Mouse (Mus musculus): Measurements from ENCODE around the gene Pafah1b1.

Gene Pafah1b1

DNA sequence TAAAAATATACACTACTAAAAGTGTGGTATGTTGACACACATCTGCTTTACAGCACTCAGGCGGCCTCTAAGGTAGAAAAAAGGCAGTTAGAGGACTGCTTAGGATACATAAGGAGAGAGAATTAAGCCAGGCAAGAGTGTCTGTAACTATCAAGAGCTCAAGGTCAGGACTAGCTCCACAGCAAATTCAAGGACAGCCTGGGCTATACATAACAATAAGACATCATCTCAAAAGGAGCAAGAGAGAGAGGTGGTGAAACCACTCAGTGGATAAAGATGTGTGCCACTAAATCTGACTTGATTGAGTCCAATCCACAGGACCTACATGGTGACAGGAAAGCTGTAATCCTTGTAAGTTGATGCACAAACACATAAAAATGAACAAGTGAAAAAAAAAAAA lies 3.8 kb downstream of the Pafah1b1 start:
- no peak for DNase-seq (ENCODE audit: low spot score in 2 of 2)

DNA sequence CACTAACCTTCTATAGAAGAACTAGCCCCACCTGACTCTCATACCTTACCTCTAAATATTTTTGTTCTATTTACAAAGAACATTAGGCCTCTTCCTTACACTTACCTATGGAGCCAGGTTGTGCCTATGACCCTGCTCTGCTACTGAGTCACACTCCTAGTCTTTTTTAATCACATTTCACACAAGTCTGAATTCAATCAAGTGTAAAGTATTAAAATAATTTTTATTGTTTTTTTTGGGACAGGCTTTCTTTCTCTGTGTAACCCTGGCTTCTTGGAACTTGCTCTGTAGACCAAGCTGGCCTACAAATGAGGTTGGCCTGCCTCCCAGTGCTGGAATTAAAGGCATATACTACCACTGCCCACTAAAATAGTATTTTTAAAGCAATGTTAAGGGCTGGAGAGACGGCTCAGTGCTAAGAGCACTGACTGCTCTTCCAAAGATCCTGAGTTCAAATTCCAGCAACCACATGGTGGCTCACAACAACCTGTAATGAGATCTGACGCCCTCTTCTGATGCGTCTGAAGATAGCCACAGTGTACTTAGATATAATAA lies 8.4 kb downstream of the Pafah1b1 start:
- no peak for DNase-seq (ENCODE audit: low spot score in 2 of 2)

DNA sequence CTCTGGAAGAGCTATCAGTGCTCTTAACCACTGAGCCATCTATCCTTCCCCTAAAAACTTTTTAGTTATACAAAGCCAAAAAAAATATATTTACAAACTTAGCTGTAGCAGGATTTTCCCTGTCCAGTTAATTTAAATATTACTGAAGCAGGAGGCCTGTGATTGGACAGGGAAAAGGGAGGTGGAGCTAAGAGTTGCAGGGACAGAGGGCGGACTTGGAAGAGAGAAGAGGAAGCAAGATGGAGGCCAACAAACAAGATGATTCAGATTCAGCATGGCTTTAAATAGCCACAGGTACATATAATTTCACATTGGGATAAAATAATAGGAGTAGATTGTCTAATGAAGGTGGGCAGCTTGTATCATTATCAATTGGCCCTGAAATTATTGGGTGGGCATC lies 13.8 kb downstream of the Pafah1b1 start:
- DNase-seq (ENCODE audit: low spot score in 2 of 2): no peak

DNA sequence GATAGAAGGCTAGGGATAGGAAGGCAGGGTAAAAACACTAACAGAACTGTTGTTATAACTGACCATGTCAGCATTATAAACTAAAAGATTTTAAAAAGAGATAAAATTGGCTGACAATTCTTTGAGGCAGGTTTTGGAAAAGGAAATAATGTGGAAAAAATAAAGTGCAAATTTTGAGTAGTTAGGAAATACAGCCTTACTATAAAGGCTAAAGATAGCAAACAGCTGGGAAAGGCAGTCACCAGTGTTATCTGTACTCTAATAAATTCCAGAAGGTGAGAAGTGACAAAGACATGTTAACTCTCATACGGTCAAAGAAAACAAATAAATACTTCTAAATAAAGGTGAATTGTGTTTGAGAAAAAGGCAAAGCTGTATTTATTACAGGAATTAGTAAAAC lies 15.7 kb downstream of the Pafah1b1 start:
- no peak for DNase-seq (ENCODE audit: low spot score in 2 of 2)

DNA sequence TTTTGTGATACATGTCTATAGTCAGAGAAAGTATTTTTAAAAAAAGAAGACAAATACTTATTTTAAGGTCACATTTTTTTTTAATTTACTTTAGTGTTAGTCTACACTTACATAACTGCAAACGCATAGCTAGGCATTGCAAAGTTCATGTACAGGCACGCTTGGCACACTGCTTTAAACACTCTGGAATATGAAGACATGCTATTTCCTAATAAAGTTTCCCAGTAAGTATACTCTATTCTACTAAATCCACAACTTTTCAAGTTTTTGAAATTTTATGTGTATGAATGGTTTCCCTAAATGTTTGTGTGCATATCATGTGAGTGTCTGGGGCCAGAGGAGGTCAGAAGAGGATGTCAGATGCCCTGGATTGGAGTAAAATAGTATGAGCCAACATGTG lies 20.4 kb downstream of the Pafah1b1 start:
- DNase-seq (ENCODE audit: low spot score in 2 of 2): no peak

DNA sequence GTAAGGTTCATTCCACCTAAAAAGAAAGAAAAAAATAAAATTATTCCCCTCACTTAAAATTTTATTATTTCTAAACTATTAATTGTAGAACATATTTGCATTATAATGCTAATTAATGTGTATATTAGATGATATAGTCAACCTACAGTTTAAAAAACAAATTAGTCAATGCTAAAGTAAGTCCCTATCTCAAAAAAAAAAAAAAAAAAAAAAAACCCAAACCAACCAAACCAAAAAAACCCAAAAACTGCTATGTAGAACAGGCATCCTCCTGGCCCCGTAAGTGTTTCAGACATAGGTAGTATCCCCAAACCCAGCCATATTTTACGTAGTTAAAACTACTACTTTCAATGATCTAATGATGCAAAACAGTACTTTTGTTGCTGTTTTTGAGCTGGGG lies 25.0 kb downstream of the Pafah1b1 start:
- no peak for DNase-seq (ENCODE audit: low spot score in 2 of 2)

DNA sequence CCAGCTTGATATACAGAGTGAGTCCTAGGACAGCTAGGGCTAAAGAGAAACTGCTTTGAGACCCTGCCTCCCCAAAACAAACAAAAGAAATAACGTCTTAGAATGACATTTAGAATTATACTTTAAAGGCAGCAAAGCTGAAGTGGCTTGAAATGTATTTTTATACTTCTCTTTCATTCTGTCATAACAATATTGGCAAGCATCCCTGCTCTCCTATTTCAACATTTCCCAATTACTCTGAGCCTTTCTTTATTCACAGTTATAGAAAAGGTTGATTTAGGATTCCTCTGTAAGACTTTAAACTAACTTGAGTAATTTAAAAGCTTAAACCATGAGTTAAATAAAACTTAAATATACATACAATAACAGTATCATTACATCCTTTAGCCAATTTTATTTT lies 32.3 kb downstream of the Pafah1b1 start:
- DNase-seq (ENCODE audit: low spot score in 2 of 2): no peak

DNA sequence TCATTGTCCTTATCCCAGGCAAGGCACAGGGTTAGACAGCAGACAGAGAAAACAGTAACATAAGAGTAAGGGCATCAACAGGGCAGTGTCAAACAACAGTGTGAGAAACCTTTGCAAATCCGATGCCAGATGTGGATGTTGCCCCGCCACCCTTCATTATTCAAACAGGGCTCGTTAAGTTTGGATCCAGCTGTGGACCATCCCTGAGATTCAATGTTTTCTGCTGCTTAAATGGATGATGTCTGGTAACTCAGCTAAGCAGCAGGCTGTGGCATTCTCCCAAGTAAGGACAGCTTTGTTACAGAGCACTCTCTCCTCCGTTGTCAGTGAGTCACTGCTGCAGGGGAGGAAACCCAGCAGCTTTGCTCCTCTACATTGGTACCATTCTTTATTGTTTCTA lies 49.3 kb downstream of the Pafah1b1 start:
- DNase-seq (ENCODE audit: low spot score in 2 of 2): no peak

DNA sequence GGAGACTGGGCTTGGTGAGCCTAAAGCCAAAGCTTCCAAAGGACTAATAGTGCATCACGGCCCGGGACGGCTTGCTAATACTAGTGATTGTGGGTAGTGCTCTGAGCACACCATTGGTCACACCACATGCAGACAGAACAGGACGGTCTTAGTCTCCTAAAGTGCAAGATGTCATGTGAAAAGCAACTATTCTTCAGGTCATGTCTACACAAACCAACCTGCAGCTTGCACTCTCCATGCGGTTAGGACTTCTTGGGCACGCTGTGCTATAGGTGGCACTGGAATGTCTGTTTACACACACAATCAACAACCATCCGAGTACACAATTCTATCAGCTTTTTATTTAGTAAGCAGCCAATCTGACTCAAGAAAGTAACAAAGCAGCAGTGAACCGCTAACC lies 49.8 kb downstream of the Pafah1b1 start:
- DNase-seq (ENCODE audit: low spot score in 2 of 2): no peak

DNA sequence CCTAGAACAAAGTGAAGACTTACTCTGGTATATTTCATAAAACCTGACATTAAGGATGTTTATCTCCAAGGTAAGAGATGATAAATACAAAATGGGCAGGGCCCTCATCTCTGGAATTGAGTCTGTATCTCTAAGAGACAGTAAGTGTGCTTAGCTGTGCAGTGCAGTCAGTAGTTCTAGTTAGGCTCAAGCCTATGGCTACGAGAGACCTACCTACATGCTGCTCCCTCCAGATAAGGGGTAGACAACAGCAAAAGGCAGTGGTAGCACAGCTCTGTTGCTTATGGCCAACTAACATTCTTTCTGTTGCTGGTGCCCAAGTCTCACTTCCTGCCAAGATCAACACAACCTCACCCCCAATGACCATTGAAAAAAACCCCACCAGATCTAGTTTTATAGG lies 50.9 kb downstream of the Pafah1b1 start:
- no peak for DNase-seq (ENCODE audit: low spot score in 2 of 2)

DNA sequence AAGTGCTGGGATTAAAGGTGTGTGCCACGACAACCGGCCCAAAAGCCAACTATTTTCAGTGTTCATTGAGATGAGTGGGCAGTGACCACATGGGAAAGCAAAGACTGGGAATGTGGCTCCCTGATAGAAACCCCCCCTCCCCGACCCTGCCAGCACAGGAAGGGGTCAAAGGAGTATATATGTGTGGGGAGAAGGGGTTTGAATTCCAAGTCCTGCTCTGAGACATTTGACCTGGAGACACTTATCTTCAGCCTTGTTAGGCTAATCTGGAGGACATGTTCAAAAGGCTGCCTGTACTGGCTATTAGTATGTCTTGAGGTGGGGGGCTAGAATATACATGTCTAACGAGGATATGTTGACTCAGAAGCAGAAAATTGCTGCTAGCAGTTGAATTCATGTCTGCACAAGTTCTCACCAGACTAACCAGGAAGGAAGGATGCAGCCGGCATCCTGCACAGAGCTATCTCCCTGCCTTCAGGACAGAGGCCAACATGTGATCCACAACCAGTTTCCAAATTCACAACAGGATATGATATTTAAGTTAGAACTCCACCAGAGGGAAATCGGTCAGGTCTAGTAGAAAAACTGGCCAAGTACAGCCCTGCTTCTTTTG lies 51.5 kb downstream of the Pafah1b1 start:
- no peak for DNase-seq (ENCODE audit: low spot score in 2 of 2)

DNA sequence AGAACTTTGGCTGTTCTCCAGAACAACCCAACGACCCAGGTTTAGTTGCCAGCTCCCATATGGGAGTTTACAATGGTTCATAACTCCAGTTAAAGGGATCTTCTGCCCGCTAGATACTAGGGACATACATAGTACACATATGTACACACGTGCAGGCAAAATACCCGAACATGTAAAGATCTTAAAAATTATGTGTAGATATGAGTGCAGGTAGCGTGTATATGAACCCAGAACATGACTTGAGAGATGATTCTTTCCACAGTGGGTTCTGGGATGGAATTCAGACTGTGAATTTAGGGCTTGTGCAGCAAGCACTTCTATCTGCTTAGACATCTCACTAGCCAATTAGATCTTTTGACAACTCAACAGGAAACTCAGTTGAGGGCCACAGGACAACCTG lies 52.6 kb downstream of the Pafah1b1 start:
- DNase-seq (ENCODE audit: low spot score in 2 of 2): no peak

DNA sequence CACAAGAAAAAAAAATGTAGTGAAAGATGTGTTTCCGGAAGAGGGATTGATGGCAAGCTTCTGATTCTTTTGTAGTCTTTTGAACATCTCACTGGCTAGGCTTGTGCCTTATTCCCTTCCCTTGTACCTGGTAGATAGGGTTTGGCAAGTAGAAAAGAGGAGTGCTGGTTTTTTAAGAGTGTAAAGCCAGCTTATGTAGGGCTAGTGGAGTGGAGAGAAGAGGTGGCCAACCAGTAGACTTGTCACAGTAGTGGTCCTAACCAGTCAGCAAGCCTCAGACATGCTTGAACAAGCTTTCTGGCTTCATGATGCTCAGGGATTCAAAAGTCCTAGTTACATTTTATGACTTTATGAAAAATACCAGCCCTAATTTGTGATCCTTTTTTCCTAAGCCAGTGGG lies 53.5 kb downstream of the Pafah1b1 start:
- DNase-seq (ENCODE audit: low spot score in 2 of 2): no peak

DNA sequence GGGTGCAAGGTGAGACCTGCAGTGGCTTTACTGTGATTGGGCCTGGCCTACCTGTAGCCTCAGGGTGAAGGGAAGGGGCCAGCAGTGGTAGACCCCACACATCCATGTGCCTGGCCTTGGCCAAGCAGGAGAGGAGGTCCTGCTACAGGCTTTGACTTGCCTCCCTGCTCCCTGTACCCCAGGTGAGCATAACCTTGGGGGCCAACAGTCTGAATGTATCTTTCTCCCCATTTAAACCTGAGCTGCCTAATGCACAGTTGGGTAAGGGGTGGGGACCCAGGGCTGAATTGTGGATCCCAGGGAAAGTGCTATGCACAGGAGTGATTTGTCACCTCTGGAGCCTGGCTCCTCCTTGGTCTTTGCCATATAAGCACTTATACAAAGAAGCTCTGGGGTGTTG lies 54.3 kb downstream of the Pafah1b1 start:
- no peak for DNase-seq (ENCODE audit: low spot score in 2 of 2)

DNA sequence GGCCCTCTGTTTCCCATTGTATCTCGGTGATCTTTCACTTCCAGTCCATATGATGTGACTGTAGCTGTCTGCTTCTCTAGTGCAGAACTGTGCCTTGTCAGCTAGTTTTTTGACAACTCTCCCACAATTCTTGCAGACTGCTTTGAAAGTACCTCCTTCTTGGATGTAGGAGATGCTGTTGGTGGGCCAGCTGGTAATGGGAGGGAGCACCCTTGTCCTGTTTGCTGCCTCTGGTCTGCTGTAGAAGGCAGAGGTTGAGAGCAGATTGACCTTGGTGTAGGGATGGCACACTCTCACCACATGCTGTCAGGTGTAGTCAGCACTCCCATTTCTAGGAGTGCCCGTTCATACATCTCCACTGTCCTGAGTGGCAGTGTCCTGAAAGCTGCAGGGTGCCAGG lies 55.5 kb downstream of the Pafah1b1 start:
- DNase-seq (ENCODE audit: low spot score in 2 of 2): no peak

DNA sequence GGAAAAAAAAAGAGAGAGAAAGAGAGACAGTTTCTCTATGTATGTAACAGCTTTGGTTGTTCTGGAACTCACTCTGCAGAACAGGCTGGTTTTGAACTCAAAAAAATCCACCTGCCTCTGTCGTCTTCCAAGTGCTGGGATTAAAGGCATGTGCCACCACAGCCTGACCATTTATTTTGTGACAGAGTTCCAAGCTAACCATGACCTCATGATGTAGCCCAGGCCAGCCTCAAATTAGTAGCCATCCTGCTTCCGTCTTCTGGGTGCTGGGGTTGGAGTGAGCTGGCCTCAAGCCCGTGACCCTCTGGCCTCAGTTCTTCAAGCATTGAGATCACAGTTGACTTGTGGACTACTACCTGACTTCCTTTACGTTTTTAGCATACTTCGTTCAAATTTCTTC lies 56.0 kb downstream of the Pafah1b1 start:
- no peak for DNase-seq (ENCODE audit: low spot score in 2 of 2)

DNA sequence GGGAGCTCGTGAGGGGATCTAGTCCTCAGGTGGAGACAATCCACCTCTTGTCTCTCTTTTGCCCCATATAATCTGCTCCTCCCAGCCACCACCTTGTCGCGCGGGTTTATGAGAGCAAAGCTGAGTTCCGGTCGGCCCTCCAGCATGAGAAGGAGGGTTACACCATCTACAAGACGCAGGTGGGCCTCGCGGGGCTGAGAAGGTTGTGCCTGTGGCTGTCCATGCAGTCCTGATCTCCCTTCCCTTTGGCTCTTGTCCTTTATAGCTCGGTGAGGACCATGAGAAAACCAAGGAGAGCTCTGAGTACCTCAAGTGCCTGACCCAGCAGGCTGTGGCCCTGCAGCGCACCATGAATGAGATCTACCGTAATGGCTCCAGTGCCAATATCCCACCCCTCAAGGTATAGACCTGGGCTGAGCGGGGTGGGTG lies 56.9 kb downstream of the Pafah1b1 start:
- DNase-seq (ENCODE audit: low spot score in 2 of 2): no peak

DNA sequence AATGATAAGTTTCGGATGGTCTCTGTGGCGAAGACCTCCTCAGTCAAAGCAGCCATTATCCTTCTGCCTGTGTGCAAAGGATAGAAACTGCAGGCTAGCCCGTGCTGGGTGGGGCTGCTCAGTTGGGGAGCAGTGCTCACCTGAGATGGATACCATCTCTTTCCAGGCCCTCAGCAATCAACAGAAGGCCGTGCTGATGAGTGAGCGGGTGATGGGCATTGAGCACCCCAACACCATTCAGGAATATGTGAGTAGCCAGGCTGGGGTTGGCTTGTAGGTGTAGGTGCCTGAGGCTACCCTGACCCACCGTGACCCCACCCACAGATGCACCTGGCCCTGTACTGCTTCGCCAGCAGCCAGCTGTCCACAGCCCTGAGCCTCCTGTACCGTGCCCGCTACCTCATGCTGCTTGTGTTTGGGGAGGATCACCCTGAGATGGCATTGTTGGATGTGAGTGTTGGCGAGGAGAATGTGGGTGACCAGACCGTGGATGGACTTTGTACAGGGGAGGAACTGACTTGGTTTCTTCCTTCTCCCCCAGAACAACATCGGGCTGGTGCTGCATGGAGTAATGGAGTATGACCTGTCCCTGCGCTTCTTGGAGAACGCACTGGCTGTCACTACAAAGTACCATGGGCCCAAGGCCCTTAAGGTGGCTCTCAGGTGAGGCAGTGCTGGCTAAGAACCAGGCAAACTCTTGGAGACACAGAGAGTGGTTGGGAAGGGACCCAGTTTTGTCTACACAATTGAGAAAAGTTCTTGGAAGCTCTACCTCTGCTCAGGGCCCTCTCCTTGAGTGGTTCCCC lies 57.5 kb downstream of the Pafah1b1 start:
- DNase-seq (ENCODE audit: low spot score in 2 of 2): no peak

DNA sequence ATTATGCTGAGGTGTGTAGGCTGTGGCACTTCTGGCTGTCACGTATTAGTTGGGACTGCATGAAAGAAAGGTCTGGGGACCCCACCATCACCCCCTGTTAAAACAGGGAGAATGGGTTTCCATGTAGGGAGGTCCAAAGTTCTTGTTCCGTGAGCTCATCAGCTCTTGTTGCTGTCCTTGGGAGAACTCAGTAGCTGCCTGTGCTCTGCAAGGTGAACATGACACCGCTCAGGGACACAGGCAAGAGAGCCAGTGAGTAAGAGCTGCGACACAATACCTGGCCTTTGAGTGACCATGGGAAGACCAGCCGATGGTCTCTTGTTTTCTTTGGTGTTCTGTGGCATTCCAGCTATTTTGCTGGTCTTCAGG lies 58.2 kb downstream of the Pafah1b1 start:
- DNase-seq (ENCODE audit: low spot score in 2 of 2): no peak

DNA sequence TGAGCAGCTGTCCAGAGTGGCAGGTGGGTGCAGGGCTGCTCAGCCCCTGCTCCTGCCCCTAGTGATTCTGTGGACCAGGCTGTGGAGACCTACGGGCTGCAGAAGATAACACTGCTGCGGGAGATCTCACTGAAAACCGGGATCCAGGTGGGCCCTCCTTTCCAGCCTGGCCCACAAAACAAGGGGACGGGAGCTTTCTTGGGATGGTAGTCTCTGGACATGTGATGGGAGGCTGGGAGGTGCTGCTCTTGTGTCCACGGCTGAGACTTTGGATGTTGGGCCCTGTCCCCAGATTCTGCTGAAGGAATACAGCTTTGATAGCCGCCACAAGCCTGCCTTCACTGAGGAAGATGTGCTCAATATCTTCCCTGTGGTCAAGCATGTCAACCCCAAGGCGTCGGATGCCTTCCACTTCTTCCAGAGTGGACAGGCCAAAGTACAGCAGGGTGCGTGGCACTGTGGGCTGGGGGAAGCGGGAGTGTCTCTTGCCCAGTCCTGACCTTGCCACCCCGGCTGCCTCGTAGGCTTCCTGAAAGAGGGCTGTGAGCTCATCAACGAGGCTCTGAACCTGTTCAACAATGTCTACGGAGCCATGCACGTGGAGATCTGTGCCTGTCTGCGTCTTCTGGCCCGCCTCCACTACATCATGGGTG lies 58.7 kb downstream of the Pafah1b1 start:
- no peak for DNase-seq (ENCODE audit: low spot score in 2 of 2)

DNA sequence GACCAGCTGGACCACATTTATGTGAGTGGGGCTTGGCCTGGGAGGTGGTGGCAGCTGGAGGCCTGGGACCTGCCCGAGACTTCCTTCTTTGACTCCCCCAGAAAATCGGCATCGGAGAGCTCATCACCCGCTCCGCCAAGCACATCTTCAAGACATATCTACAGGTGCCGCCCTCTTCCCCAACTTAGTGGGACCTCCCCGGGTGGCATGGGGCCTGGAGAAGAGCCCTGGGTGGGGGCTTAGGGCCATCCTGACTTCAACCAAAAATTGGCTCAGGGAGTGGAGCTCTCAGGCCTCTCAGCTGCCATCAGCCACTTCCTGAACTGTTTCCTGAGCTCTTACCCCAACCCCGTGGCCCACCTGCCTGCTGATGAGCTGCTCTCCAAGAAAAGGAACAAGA lies 59.6 kb downstream of the Pafah1b1 start:
- no peak for DNase-seq (ENCODE audit: low spot score in 2 of 2)

DNA sequence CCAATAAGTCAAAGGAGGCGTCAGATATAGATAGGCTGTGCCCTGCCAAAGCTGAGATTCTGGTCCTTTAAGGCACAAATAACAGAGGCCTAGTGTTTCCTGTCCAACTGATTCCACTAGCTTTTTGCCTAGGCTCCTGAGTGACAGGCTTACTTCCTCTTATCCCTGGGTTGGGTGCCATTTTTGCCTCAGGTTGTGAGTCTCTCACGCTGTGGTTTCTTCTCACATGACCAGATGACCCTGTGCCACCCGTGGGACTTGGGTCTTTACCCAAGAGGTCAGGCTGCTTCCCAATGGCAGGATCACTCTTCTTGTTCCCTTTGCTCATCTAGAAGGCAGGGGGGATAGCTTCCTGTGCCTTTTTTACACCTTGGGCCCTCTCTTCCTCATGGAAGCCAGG lies 60.2 kb downstream of the Pafah1b1 start:
- DNase-seq (ENCODE audit: low spot score in 2 of 2): no peak

DNA sequence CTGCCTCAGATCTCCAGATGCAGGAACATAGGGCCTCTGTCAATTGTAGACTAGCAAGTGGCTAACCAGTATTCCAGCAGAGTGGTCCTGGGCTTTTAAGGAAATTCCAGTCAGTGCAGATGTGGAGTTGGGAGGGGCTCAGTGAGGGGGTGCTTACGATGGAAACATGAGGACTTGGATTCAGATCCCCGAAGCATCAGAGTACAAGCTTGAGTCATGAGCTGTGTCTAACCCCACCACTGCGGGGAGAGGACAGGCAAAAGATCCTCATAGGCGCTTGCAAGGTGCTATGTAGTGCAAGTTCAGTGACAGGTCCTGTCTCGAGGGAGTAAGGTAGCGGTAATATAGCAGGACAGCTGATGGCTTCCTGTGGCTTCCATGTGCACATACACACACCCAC lies 62.2 kb downstream of the Pafah1b1 start:
- no peak for DNase-seq (ENCODE audit: low spot score in 2 of 2)
